Mouse (Mus musculus): Measurements from ENCODE around the gene Ano6.

DNA sequence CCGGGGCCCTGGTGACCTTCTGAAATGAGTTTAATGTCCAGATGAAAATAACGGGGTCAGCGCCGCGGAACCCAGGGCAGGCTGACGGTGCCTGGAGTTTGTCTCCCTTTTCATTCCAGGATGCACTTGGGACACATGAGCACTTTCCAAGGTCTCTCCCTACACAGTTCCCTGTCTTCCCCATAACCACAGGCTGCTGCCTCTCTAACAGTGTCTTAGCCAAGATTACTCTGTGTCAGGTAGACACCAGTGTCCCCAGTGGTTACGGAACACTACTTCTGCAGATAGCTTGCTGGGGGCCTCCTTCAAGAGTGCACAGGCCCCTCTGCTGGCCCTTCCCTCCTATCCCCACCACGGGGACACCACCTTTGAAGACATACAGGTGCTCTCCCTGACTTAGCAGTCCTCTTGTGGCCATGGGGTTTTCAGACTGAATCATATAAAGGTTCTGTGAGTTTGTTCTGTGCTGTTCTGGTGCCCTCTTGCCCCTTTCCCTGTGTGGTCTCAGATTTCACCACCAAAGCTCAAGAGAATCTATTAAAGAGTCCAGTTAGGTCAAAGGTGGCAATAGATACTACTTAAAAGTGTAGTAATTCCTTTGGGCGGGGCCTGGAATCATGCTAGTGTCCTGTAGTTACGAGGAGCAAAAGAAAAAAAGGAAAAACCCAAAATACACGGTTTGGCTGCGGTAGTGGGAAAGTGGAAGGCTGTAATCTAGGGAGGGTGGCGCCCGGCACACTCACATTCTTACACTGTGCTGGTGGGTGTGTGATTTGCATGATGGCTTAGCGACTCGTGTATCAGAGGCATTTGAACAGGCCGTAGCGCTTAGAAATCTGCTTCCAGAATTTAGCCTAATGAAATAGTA is 95.5 kb downstream of the Ano6 start:
- no peak for TF ChIP-seq CTCF (IDR thresholded peaks at IDR 0.05; ENCODE audit: extremely low read depth, insufficient read length, insufficient replicate concordance, low read depth, low read length)
- no peak for TF ChIP-seq POLR2A (IDR thresholded peaks at IDR 0.05; ENCODE audit: low read depth, low read length)

All from small intestine, adult 2 months (tissue).